Mouse (Mus musculus) heart, embryonic 12.5 days (tissue): ENCODE data around the gene Nup205. TPM values are rescaled to one million over a fixed set of nuclear protein-coding genes. Genes with fewer than 3 reads are reported as not detected.

Source experiments
- ATAC-seq: fragments of 200-750 bp; cut with Nextera tagmentation; 2 replicates; pipeline ENCODE4 v1.8.0; 2017; ENCODE audit warnings: moderate TSS enrichment, moderate library complexity; ENCODE audit not compliant: insufficient number of reproducible peaks, low FRiP score
- H3K27ac ChIP-seq: fragments of 300-500 bp; sonication (generic); 2 replicates; pipeline ENCODE4 v1.5.1; 2016; ENCODE audit warnings: mild to moderate bottlenecking, moderate library complexity; ENCODE audit not compliant: poor library complexity, severe bottlenecking
- H3K27me3 ChIP-seq: fragments of 300-500 bp; sonication (generic); replicated peaks from 2 replicates; pipeline ENCODE4 v1.6.1; 2016; ENCODE audit warnings: mild to moderate bottlenecking, moderate library complexity
- H3K36me3 ChIP-seq: fragments of 300-500 bp; sonication (generic); 2 replicates; pipeline ENCODE4 v1.6.1; 2016; ENCODE audit warnings: mild to moderate bottlenecking, moderate library complexity
- H3K4me1 ChIP-seq: fragments of 300-500 bp; sonication (generic); replicated peaks from 2 replicates; pipeline ENCODE4 v1.6.1; 2016; ENCODE audit warnings: mild to moderate bottlenecking
- H3K4me2 ChIP-seq: fragments of 300-500 bp; sonication (generic); 2 replicates; pipeline ENCODE4 v1.6.1; 2016; ENCODE audit warnings: mild to moderate bottlenecking, moderate library complexity
- H3K4me3 ChIP-seq: fragments of 300-500 bp; sonication (generic); 2 replicates; pipeline ENCODE4 v1.5.1; 2016; ENCODE audit warnings: mild to moderate bottlenecking
- H3K9ac ChIP-seq: fragments of 300-500 bp; sonication (generic); 2 replicates; pipeline ENCODE4 v1.6.1; 2016; ENCODE audit warnings: mild to moderate bottlenecking, moderate library complexity
- H3K9me3 ChIP-seq: fragments of 300-500 bp; sonication (generic); replicated peaks from 2 replicates; pipeline ENCODE4 v1.6.1; 2016; ENCODE audit warnings: mild to moderate bottlenecking, moderate library complexity
- WGBS: fragments of 180-500 bp; shearing (Covaris S2); methylation state at CpG from one replicate; pipeline ENCODE4 v1.1.7; 2016; 5-methylcytosine and 5-hydroxymethylcytosine counted together
- polyA plus RNA-seq: library from polyadenylated mRNA; unstranded; fragments of >200 nt; fragmentation: Nextera tagmentation; extraction: Ambion mirVana; gene quantifications from 2 replicates; pipeline ENCODE4 v1.2.1, GENCODE M21; 2016

Gene Nup205
- polyA plus RNA-seq, 1 experiment from 2014 or later: 40.3 TPM

DNA sequence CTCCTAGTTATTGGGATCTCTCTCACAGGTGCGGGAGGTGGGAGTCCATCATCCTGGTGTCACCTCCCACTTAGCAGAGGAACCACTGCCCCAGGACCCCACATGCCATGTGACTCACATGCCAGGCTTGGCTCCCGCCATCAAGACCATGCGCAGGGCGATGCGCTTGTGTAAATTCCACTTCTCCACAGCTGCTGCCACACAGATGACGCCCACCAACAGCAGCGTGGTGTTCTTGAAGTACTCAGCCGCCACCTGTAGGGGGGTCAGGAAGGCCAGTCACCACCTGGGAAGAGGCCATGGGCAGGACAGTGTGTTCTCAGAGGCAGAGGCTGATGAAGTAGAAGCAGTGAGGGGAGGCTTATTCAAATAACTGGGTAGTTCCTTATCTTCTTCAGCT, 112.5 kb downstream of the Nup205 start:
- Histone ChIP-seq H3K4me1 (peaks cover 23% of the 10 kb centered on the region), H3K27ac (no peak overlapping the region), H3K4me3 (no peak overlapping the region), H3K36me3 (no peaks in the 10 kb centered on the region), H3K9me3 (0 out of 2 replicates have a peak, but pooled peaks cover 3% of the 10 kb centered on the region), H3K27me3 (no peaks in the 10 kb centered on the region), H3K9ac (no peak overlapping the region), H3K4me2 (no peak overlapping the region)
- ATAC-seq: no peak
- 83% methylated on average over 8 of the region's 8 CpGs for WGBS

DNA sequence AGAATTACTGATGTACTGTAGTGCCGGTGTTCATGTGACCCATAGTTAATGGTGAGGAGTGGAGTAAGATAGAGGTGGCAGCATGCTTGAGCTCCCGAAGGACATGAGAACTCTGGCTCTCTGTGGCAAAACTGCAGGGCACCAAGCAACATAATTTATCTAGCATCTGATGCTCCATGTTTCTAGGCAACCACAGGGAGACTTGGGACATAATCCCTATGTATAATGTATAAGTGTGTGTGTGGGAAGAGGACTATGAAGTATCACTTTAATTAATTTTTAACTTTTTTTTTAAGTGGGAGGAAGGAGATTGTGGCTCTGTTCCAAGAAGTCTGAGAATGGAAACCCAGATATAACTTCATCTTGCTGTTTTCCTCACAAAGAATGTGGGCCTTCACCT, 117.7 kb downstream of the Nup205 start:
- no peak for ATAC-seq
- 75% methylated on average over 2 of the region's 2 CpGs for WGBS
- no peak overlapping the region for H3K9ac ChIP-seq

DNA sequence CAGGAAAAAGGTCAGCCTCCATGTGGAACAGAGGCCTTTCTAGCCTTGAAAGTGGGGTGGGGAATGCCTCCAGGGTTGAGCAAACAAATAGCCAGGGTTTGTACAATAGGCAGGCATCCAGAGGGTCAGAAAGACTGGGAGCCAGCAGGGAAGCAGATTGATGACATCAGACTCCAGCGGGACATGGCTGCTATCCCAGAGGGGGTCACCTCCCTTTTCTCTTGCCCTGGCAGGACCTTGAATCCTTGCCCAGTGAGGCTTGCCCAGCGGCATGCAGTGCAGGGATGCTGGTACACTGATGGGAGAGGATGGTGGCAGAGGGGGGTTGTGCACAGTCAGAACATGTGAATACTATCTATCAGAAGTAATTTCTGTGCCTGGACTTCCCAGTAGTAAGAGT, 119.8 kb downstream of the Nup205 start:
- Histone ChIP-seq H3K4me3 (no peak overlapping the region), H3K9ac (no peak overlapping the region), H3K27ac (no peak overlapping the region), H3K27me3 (no peaks in the 10 kb centered on the region), H3K4me2 (no peak overlapping the region), H3K9me3 (0 out of 2 replicates have a peak, but pooled peaks cover 3% of the 10 kb centered on the region), H3K36me3 (no peaks in the 10 kb centered on the region), H3K4me1 (peaks cover 40% of the 10 kb centered on the region)
- 58% methylated on average over 2 of the region's 2 CpGs for WGBS
- no peak for ATAC-seq

More for the DNA sequence above, 117.7 kb downstream of the Nup205 start:
- no peak overlapping the region for H3K4me3 ChIP-seq
- peaks cover 41% of the 10 kb centered on the region for H3K4me1 ChIP-seq
- H3K4me2 ChIP-seq: no peak overlapping the region
- H3K36me3 ChIP-seq: no peaks in the 10 kb centered on the region
- no peak overlapping the region for H3K27ac ChIP-seq
- H3K27me3 ChIP-seq: no peaks in the 10 kb centered on the region
- 0 out of 2 replicates have a peak, but pooled peaks cover 3% of the 10 kb centered on the region for H3K9me3 ChIP-seq

Other genes starting within 250 kb of the Nup205 start
- gene Slc23a4, start 189.0 kb upstream of the Nup205 start, polyA plus RNA-seq: 0.18 and 0.33 TPM in 2 replicates
- gene Cnot4, start 43.7 kb upstream of the Nup205 start, polyA plus RNA-seq: 22.4 and 23.3 TPM in 2 replicates
- 2.1 and 2.4 TPM in 2 replicates for gene Slc13a4, start 130.7 kb downstream of the Nup205 start, polyA plus RNA-seq
- gene Fam180a, start 148.7 kb downstream of the Nup205 start, polyA plus RNA-seq: 0.10 and 0.50 TPM in 2 replicates